Mouse (Mus musculus): ENCODE measurements around the gene Rbp1. TPM values are rescaled to one million over a fixed set of nuclear protein-coding genes. Genes with fewer than 3 reads are reported as not detected.

Rbp1 gene
- total RNA-seq (2014; rRNA removed) (6.2 and 12.0 TPM in 2 replicates), polyA plus RNA-seq (2015; fragmentation: Nextera tagmentation; extraction: Ambion mirVana) (39.1 and 39.5 TPM in 2 replicates)

GRCm38 (mm10) chr9:98422656-98423055 is at the start of gene Rbp1:
TSS of gene Rbp1 (plus strand) at chr9:98422961.
- ATAC-seq (no peak), DNase-seq (ENCODE audit: low spot score) (no peak)
- Histone ChIP-seq H3K4me1 (ENCODE audit: insufficient read depth, low read length) (no peaks in the 10 kb centered on the region), H3K9ac (replicated peaks; ENCODE audit: low read length) (no peak within 1 kb of the TSS), H3K27ac (no peak within 1 kb of the TSS), H3K4me3 (ENCODE audit: low read length) (no peak within 1 kb of the TSS), H3K27me3 (ENCODE audit: insufficient read depth, low read length) (0 out of 2 replicates have a peak, but pooled peaks cover 4% of the 10 kb centered on the region), H3K36me3 (ENCODE audit: insufficient read depth, low read length) (no peaks in the 10 kb centered on the region), H3K9me3 (ENCODE audit: low read length) (no peaks in the 10 kb centered on the region), H3K4me2 (ENCODE audit: low read depth, low read length) (no peak within 1 kb of the TSS)
- 85% methylated on average over 5 of the region's 5 CpGs for WGBS
- no peak for TF ChIP-seq CTCF (IDR thresholded peaks at IDR 0.05; ENCODE audit: low read depth)

- Histone ChIP-seq H3K27ac (no peak overlapping the region), H3K9ac (replicated peaks; ENCODE audit: low read length) (no peak overlapping the region), H3K4me1 (ENCODE audit: insufficient read depth, low read length) (no peaks in the 10 kb centered on the region), H3K27me3 (ENCODE audit: insufficient read depth, low read length) (no peaks in the 10 kb centered on the region), H3K4me3 (ENCODE audit: low read length) (no peak overlapping the region), H3K36me3 (ENCODE audit: insufficient read depth, low read length) (no peaks in the 10 kb centered on the region), H3K4me2 (ENCODE audit: low read depth, low read length) (no peak overlapping the region), H3K9me3 (ENCODE audit: low read length) (no peaks in the 10 kb centered on the region)
- ATAC-seq, result no peak
- WGBS, result 94% methylated on average over 5 of the region's 5 CpGs
- peak; percentile 41 for TF ChIP-seq CTCF (IDR thresholded peaks at IDR 0.05; ENCODE audit: low read depth)
- no peak for DNase-seq (ENCODE audit: low spot score)
Observed at GRCm38 (mm10) chr9:98373358-98373757, 49.4 kb upstream of the Rbp1 start.

- no peaks in the 10 kb centered on the region for H3K4me1 ChIP-seq (ENCODE audit: insufficient read depth, low read length)
- no peak overlapping the region for H3K9ac ChIP-seq (replicated peaks; ENCODE audit: low read length)
- no peak for ATAC-seq
- H3K27me3 ChIP-seq (ENCODE audit: insufficient read depth, low read length), result no peaks in the 10 kb centered on the region
- H3K4me2 ChIP-seq (ENCODE audit: low read depth, low read length), result no peak overlapping the region
- 72% methylated on average over 11 of the region's 11 CpGs for WGBS
- no peak for TF ChIP-seq CTCF (IDR thresholded peaks at IDR 0.05; ENCODE audit: low read depth)
- H3K27ac ChIP-seq, result no peak overlapping the region
- no peaks in the 10 kb centered on the region for H3K36me3 ChIP-seq (ENCODE audit: insufficient read depth, low read length)
- H3K4me3 ChIP-seq (ENCODE audit: low read length), result no peak overlapping the region
- H3K9me3 ChIP-seq (ENCODE audit: low read length), result no peaks in the 10 kb centered on the region
- no peak for DNase-seq (ENCODE audit: low spot score)
Observed at GRCm38 (mm10) chr9:98374897-98375296, 47.9 kb upstream of the Rbp1 start.

- no peaks in the 10 kb centered on the region for H3K36me3 ChIP-seq (ENCODE audit: insufficient read depth, low read length)
- no peak for ATAC-seq
- no peak for DNase-seq (ENCODE audit: low spot score)
- no peak overlapping the region for H3K9ac ChIP-seq (replicated peaks; ENCODE audit: low read length)
- H3K27ac ChIP-seq, result no peak overlapping the region
- no peak overlapping the region for H3K4me3 ChIP-seq (ENCODE audit: low read length)
- no peak overlapping the region for H3K4me2 ChIP-seq (ENCODE audit: low read depth, low read length)
- H3K27me3 ChIP-seq (ENCODE audit: insufficient read depth, low read length), result no peaks in the 10 kb centered on the region
- TF ChIP-seq CTCF (IDR thresholded peaks at IDR 0.05; ENCODE audit: low read depth), result no peak
- no peaks in the 10 kb centered on the region for H3K4me1 ChIP-seq (ENCODE audit: insufficient read depth, low read length)
- WGBS, result 41% methylated on average over 5 of the region's 5 CpGs
- no peaks in the 10 kb centered on the region for H3K9me3 ChIP-seq (ENCODE audit: low read length)
Observed at GRCm38 (mm10) chr9:98375329-98376170, 47.2 kb upstream of the Rbp1 start.

- Histone ChIP-seq H3K27me3 (ENCODE audit: insufficient read depth, low read length) (no peaks in the 10 kb centered on the region), H3K27ac (no peak overlapping the region), H3K4me3 (ENCODE audit: low read length) (no peak overlapping the region), H3K4me2 (ENCODE audit: low read depth, low read length) (no peak overlapping the region), H3K9ac (replicated peaks; ENCODE audit: low read length) (no peak overlapping the region), H3K36me3 (ENCODE audit: insufficient read depth, low read length) (no peaks in the 10 kb centered on the region), H3K4me1 (ENCODE audit: insufficient read depth, low read length) (no peaks in the 10 kb centered on the region), H3K9me3 (ENCODE audit: low read length) (no peaks in the 10 kb centered on the region)
- DNase-seq (ENCODE audit: low spot score) (no peak), ATAC-seq (no peak)
- WGBS, result 79% methylated on average over 4 of the region's 4 CpGs
- no peak for TF ChIP-seq CTCF (IDR thresholded peaks at IDR 0.05; ENCODE audit: low read depth)
Observed at GRCm38 (mm10) chr9:98379736-98380135, 43.0 kb upstream of the Rbp1 start.

- no peak overlapping the region for H3K4me2 ChIP-seq (ENCODE audit: low read depth, low read length)
- no peaks in the 10 kb centered on the region for H3K27me3 ChIP-seq (ENCODE audit: insufficient read depth, low read length)
- no peak overlapping the region for H3K9ac ChIP-seq (replicated peaks; ENCODE audit: low read length)
- no peak for TF ChIP-seq CTCF (IDR thresholded peaks at IDR 0.05; ENCODE audit: low read depth)
- H3K4me3 ChIP-seq (ENCODE audit: low read length), result no peak overlapping the region
- no peaks in the 10 kb centered on the region for H3K36me3 ChIP-seq (ENCODE audit: insufficient read depth, low read length)
- H3K27ac ChIP-seq, result no peak overlapping the region
- H3K4me1 ChIP-seq (ENCODE audit: insufficient read depth, low read length), result no peaks in the 10 kb centered on the region
- no peak for ATAC-seq
- WGBS, result 92% methylated on average over 9 of the region's 9 CpGs
- no peak for DNase-seq (ENCODE audit: low spot score)
- no peaks in the 10 kb centered on the region for H3K9me3 ChIP-seq (ENCODE audit: low read length)
Observed at GRCm38 (mm10) chr9:98380593-98380992, 42.2 kb upstream of the Rbp1 start.

Measured in hindbrain, postnatal 0 days (tissue).